Mouse (Mus musculus) embryonic facial prominence, embryonic 14.5 days (tissue): ENCODE results near the gene Cntrl. TPM values are rescaled to one million over a fixed set of nuclear protein-coding genes. Genes with fewer than 3 reads are reported as not detected.
A peak's percentile ranks its signal among the peaks of the same experiment; 100 is the strongest.

Experiments
- ATAC-seq: fragments of 200-750 bp; cut with Nextera tagmentation; 2 replicates; pipeline ENCODE4 v1.8.0; 2017; ENCODE audit warnings: low read depth, moderate number of reproducible peaks, moderate TSS enrichment
- DNase-seq: peaks from one replicate; pipeline ENCODE4 v3.0.0-alpha.2; 2015; ENCODE audit warnings: low spot score
- H3K27ac ChIP-seq: fragments of 300-500 bp; sonication (generic); replicated peaks from 2 replicates; pipeline ENCODE4 v1.5.1; 2014; ENCODE audit warnings: low read depth, mild to moderate bottlenecking, low read length, moderate library complexity
- H3K27me3 ChIP-seq: fragments of 300-500 bp; sonication (generic); replicated peaks from 2 replicates; pipeline ENCODE4 v1.6.1; 2014; ENCODE audit warnings: low read length; ENCODE audit not compliant: control insufficient read depth, insufficient read depth
- H3K36me3 ChIP-seq: fragments of 300-500 bp; sonication (generic); 2 replicates; pipeline ENCODE4 v1.6.1; 2014; ENCODE audit warnings: low read length, mixed read lengths; ENCODE audit not compliant: control insufficient read depth, insufficient read depth
- H3K4me1 ChIP-seq: fragments of 300-500 bp; sonication (generic); 2 replicates; pipeline ENCODE4 v1.6.1; 2014; ENCODE audit warnings: antibody characterized with exemption, low read length; ENCODE audit not compliant: control insufficient read depth, insufficient read depth
- H3K4me2 ChIP-seq: fragments of 300-500 bp; sonication (generic); 2 replicates; pipeline ENCODE4 v1.6.1; 2014; ENCODE audit warnings: low read depth, mild to moderate bottlenecking, low read length, moderate library complexity, mixed read lengths
- H3K4me3 ChIP-seq: fragments of 300-500 bp; sonication (generic); 2 replicates; pipeline ENCODE4 v1.5.1; 2014; ENCODE audit warnings: low read depth, mild to moderate bottlenecking, low read length
- H3K9ac ChIP-seq: fragments of 300-500 bp; sonication (generic); 2 replicates; pipeline ENCODE4 v1.6.1; 2014; ENCODE audit warnings: low read depth, mild to moderate bottlenecking, low read length, moderate library complexity, mixed read lengths
- H3K9me3 ChIP-seq: fragments of 300-500 bp; sonication (generic); 2 replicates; pipeline ENCODE4 v1.6.1; 2016; ENCODE audit warnings: low read length; ENCODE audit not compliant: control insufficient read depth
- WGBS: fragments of 180-500 bp; shearing (Covaris S2); extraction: QIAGEN DNeasy Blood & Tissue Kit; methylation state at CpG from one replicate; pipeline ENCODE4 v1.1.7; 2014; 5-methylcytosine and 5-hydroxymethylcytosine counted together
- polyA plus RNA-seq: library from polyadenylated mRNA; unstranded; fragments of >200 nt; fragmentation: Nextera tagmentation; extraction: Ambion mirVana; gene quantifications from 2 replicates; pipeline ENCODE4 v1.2.1, GENCODE M21; 2014

Cntrl gene
- polyA plus RNA-seq, 1 experiment from 2014 or later: 21.8 TPM

DNA sequence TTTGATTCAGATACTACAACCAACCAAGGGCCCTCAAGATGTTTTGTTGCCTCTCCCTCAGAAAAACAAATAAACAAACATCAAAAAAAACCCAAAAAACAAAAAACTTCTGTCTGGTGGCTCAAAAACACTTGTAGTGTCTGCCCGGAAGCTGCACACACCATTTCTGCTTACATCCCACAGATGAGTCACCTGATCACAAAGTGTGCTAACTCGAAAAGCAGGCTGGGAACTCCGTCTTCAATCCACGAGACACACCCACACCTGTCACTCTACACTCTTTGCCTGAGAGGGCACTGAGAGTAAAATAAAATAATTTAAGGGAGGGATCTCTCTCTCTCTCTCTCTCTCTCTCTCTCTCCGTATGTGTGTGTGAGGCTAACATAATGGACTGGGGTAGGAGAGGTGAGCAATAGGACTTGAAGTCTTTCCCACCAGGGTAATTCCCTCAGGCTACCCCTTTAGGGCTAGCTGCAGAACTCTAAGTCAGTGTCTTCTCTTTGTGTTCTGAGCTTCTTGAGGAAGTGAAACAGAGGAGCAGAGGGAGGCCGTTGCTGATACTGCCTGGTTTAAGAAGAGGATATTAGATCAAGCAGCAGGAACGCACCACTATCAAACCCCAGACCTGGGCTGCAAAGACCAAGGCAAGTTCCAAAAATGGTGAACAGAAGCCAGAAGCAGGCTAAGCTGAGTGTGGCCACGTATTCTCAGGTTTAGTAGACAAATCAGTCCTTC, 99.8 kb downstream of the Cntrl start:
- Histone ChIP-seq H3K27ac (no peak overlapping the region), H3K4me2 (no peak overlapping the region), H3K27me3 (no peaks in the 10 kb centered on the region), H3K9me3 (no peaks in the 10 kb centered on the region), H3K4me1 (no peaks in the 10 kb centered on the region), H3K36me3 (no peaks in the 10 kb centered on the region), H3K9ac (no peak overlapping the region), H3K4me3 (no peak overlapping the region)
- no peak for ATAC-seq
- DNase-seq: no peak
- 59% methylated on average over 8 of the region's 8 CpGs for WGBS

DNA sequence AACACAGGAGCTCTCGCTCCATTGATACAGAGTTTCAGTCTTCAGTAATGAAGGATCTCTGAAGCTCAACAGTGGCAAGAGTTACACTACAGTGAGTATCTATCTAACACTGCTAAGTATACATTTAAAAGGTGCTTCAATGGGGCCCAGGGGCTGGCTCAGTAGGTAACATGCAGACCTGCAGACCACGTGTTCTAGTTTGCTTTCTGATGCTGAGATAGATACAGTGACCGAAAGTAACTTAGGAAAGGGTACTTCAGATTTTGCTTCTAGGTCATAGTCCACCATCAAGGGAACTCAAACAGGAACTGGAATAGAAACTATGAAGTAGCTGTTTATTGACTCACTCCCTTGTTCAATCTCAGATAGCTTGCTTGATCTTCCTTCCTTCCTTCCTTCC, 102.4 kb downstream of the Cntrl start:
- no peaks in the 10 kb centered on the region for H3K9me3 ChIP-seq

DNA sequence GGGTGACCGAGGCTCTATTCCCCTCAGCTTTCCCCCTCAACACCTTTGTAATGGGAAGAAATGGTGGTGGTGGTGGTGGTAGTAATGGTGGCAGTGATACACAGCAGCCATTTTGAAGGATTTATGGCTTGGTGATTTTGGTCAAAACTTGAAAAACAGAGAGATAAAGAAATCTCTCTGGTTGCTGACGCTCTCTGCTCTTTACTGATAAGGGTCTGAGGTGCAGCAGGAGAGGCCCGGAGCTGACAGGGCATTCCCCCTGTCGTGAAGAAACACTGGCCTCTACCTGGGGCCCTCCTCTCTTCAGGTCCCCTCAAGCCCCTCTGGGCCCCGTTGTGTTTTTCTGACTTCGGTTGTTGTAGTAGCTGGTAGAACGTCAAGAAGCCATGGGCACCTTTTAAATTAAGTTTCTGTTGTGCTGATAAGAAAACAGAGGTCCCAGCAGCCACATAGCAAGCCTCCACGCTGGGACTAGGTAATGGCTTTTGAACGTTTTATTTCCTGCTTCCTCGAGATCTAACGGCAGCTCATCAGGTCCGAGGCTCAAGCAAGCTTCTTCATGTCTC, 104.1 kb downstream of the Cntrl start:
- Histone ChIP-seq H3K4me3 (no peak overlapping the region), H3K4me2 (no peak overlapping the region), H3K36me3 (no peaks in the 10 kb centered on the region), H3K9me3 (no peaks in the 10 kb centered on the region), H3K9ac (no peak overlapping the region), H3K27ac (no peak overlapping the region), H3K4me1 (0 out of 2 replicates have a peak, but pooled peaks cover 5% of the 10 kb centered on the region), H3K27me3 (no peaks in the 10 kb centered on the region)
- DNase-seq (no peak), ATAC-seq (no peak)
- 82% methylated on average over 12 of the region's 12 CpGs for WGBS

More for the DNA sequence above, 102.4 kb downstream of the Cntrl start:
- Histone ChIP-seq H3K36me3 (no peaks in the 10 kb centered on the region), H3K9ac (no peak overlapping the region), H3K4me1 (0 out of 2 replicates have a peak, but pooled peaks cover 5% of the 10 kb centered on the region), H3K27me3 (no peaks in the 10 kb centered on the region), H3K4me2 (no peak overlapping the region), H3K4me3 (no peak overlapping the region), H3K27ac (no peak overlapping the region)
- no peak for ATAC-seq
- no peak for DNase-seq
- WGBS: 73% methylated on average over 3 of the region's 3 CpGs

DNA sequence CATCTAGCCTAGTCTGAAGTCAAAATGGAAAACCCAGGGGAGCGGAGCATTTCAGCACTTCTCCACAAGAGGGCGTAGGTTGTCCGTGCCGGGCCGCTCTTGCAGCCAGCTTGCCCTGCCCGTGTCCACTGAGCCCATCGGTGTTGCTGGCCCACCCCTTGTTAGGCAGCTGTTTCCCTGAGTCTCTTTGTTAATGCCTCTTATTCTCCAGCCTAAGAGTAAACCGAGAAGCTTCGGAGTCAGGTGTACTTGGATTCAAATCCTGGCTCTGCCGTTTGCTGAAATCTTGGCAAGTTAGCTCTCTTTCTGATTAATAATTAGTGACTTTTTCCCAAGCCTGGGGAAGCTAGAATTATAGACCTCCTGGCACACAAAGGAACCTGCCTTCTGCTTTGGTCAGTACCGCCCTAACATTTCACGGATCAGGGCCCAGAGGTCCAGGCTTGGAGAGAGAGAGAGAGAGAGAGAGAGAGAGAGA, 105.6 kb downstream of the Cntrl start:
- ATAC-seq (peak; percentile 92), DNase-seq (peak; percentile 88)
- no peak overlapping the region for H3K9ac ChIP-seq
- H3K4me1 ChIP-seq: 0 out of 2 replicates have a peak, but pooled peaks cover 5% of the 10 kb centered on the region
- H3K27ac ChIP-seq: peak overlapping the region; percentile 31
- 4% methylated on average over 10 of the region's 12 CpGs for WGBS
- H3K27me3 ChIP-seq: no peaks in the 10 kb centered on the region
- no peaks in the 10 kb centered on the region for H3K9me3 ChIP-seq
- peak overlapping the region; percentile 45 for H3K4me2 ChIP-seq
- H3K4me3 ChIP-seq: no peak overlapping the region
- H3K36me3 ChIP-seq: no peaks in the 10 kb centered on the region

DNA sequence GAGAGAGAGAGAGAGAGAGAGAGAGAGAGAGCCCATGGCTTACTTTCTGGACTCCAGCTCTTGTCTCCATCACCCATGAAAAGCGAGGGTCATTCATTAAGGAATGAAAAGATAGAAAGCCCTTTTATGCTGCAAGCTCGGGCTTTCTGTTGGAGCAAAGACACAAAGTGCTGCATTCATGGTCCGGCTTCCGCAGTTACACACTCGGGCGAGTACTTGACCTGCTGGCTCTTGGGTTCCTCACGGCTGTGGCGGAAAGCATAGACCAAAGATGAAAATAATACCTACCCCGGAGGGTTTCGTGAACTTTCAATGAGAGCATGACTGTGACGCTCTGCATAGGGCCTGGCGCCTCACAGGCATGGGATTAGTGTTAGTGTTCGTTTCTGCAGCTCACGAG, 106.1 kb downstream of the Cntrl start:
- Histone ChIP-seq H3K9ac (no peak overlapping the region), H3K4me1 (peaks cover 5% of the 10 kb centered on the region; the same call in 1 of the 2 replicates), H3K9me3 (no peaks in the 10 kb centered on the region), H3K36me3 (no peaks in the 10 kb centered on the region), H3K27ac (peak overlapping the region; percentile 31; the same call in 1 of the 2 replicates), H3K4me3 (no peak overlapping the region), H3K4me2 (peak overlapping the region; percentile 45; the same call in 1 of the 2 replicates), H3K27me3 (no peaks in the 10 kb centered on the region)
- 47% methylated on average over 14 of the region's 14 CpGs for WGBS
- DNase-seq (no peak), ATAC-seq (peak; percentile 61; the same call in 1 of the 2 replicates)

DNA sequence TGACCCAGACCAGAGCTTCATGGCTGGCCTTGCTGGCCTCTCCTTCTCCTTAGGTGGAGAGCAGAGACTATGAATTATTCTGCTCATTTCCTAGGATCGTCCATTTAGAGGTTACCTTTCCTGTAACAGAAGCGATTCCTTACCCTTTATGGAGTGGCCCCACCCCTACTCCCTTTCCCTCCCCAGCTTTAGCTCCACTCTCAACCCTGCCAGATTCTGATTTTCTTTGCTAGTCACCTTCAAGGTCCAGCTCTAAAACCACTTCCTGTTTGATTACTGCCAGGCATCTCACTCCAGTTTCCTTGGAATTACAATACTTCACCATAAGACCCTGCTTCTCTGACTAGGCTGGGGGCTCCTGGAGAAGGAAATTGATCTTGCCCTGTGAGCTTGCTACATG, 107.4 kb downstream of the Cntrl start:
- Histone ChIP-seq H3K4me3 (no peak overlapping the region), H3K9ac (no peak overlapping the region), H3K4me2 (no peak overlapping the region), H3K27ac (no peak overlapping the region), H3K9me3 (no peaks in the 10 kb centered on the region), H3K36me3 (no peaks in the 10 kb centered on the region), H3K27me3 (no peaks in the 10 kb centered on the region), H3K4me1 (peaks cover 5% of the 10 kb centered on the region; the same call in 1 of the 2 replicates)
- ATAC-seq (no peak), DNase-seq (no peak)
- 81% methylated on average over 2 of the region's 2 CpGs for WGBS

DNA sequence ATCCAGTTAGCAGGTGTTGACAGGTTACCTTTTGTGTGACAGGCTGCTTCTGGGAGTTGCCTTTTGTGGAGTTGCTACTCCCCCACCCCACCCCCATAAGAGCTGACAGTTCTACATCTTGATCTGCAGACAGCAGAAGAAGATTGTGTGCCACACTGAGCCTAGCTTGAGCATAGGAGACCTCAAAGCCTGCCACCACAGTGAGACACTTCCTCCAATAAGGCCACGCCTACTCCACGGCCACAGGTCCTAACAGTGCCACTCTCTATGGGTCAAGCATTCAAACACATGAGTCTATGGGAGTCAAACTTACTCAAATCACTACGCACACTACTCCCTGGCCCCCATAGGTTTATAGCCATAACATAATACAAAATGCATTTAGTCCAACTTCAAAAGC, 109.4 kb downstream of the Cntrl start:
- H3K9me3 ChIP-seq: no peaks in the 10 kb centered on the region
- no peak overlapping the region for H3K27ac ChIP-seq
- H3K9ac ChIP-seq: no peak overlapping the region
- no peak for ATAC-seq
- no peaks in the 10 kb centered on the region for H3K27me3 ChIP-seq
- H3K4me1 ChIP-seq: peaks cover 5% of the 10 kb centered on the region; the same call in 1 of the 2 replicates
- no peak for DNase-seq
- no peaks in the 10 kb centered on the region for H3K36me3 ChIP-seq
- no peak overlapping the region for H3K4me3 ChIP-seq
- no peak overlapping the region for H3K4me2 ChIP-seq
- WGBS: 100% methylated on average over 3 of the region's 3 CpGs

DNA sequence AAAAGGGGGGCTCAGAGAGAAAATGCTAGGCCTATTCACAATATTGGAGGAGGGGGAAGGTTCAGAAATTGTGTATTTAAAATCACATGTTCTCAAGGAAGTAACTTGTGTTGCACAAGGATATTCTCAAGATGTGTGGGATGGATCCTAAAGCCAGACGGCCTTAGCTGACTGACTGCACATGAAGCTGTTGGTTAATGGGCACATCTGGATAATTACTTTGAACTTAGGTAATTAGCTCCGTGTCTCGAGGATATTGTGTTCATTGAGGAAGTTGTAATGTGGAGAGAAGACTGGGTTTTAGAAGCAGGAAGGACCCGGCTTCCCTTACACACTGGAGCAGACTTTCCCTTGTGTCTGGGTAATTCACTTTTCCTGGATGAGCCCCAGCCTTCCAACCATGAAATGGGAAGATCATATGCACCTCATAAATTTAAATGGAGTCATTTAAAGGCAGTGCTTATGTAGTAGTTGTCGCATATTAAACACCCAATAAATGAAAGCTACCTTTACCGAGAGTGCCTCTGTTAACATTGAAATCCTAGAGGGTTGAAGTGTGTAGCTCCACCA, 113.6 kb downstream of the Cntrl start:
- no peaks in the 10 kb centered on the region for H3K9me3 ChIP-seq
- DNase-seq: no peak
- H3K4me3 ChIP-seq: no peak overlapping the region
- no peak overlapping the region for H3K27ac ChIP-seq
- H3K9ac ChIP-seq: no peak overlapping the region
- H3K4me1 ChIP-seq: no peaks in the 10 kb centered on the region; the same call in none of the 2 replicates
- H3K27me3 ChIP-seq: no peaks in the 10 kb centered on the region
- no peaks in the 10 kb centered on the region for H3K36me3 ChIP-seq
- ATAC-seq: no peak
- 52% methylated on average over 6 of the region's 6 CpGs for WGBS
- H3K4me2 ChIP-seq: no peak overlapping the region
